Mouse (Mus musculus): Measurements from ENCODE around the gene Col20a1. TPM values are rescaled to one million over a fixed set of nuclear protein-coding genes. Genes with fewer than 3 reads are reported as not detected.
A peak's percentile ranks its signal among the peaks of the same experiment; 100 is the strongest.

Col20a1 gene
- total RNA-seq (2014; rRNA removed) (0.47 and 0.68 TPM in 2 replicates), polyA plus RNA-seq (2015; fragmentation: Nextera tagmentation; extraction: Ambion mirVana) (0.09 and 0.28 TPM in 2 replicates)

GRCm38 (mm10) chr2:180986449-180986848 lies at the start of gene Col20a1:
Col20a1 (plus strand) TSS chr2:180986535.
- ATAC-seq = no peak
- Histone ChIP-seq H3K4me3 (ENCODE audit: low read length) (no peak within 1 kb of the TSS), H3K27me3 (ENCODE audit: insufficient read depth, low read length) (no peaks in the 10 kb centered on the region), H3K27ac (no peak within 1 kb of the TSS), H3K4me2 (ENCODE audit: low read depth, low read length) (no peak within 1 kb of the TSS), H3K9me3 (ENCODE audit: low read length) (no peaks in the 10 kb centered on the region), H3K4me1 (ENCODE audit: insufficient read depth, low read length) (no peaks in the 10 kb centered on the region), H3K9ac (replicated peaks; ENCODE audit: low read length) (no peak within 1 kb of the TSS), H3K36me3 (ENCODE audit: insufficient read depth, low read length) (peaks cover 16% of the 10 kb centered on the region)
- no peak for TF ChIP-seq CTCF (IDR thresholded peaks at IDR 0.05; ENCODE audit: low read depth)
- WGBS = 53% methylated on average over 2 of the region's 2 CpGs
- no peak for DNase-seq (ENCODE audit: low spot score)

- H3K9ac ChIP-seq (replicated peaks; ENCODE audit: low read length) = no peak overlapping the region
- no peaks in the 10 kb centered on the region for H3K9me3 ChIP-seq (ENCODE audit: low read length)
- H3K27me3 ChIP-seq (ENCODE audit: insufficient read depth, low read length) = no peaks in the 10 kb centered on the region
- TF ChIP-seq CTCF (IDR thresholded peaks at IDR 0.05; ENCODE audit: low read depth) = no peak
- H3K27ac ChIP-seq = no peak overlapping the region
- H3K4me2 ChIP-seq (ENCODE audit: low read depth, low read length) = no peak overlapping the region
- H3K4me1 ChIP-seq (ENCODE audit: insufficient read depth, low read length) = no peaks in the 10 kb centered on the region
- DNase-seq (ENCODE audit: low spot score) = no peak
- H3K4me3 ChIP-seq (ENCODE audit: low read length) = no peak overlapping the region
- ATAC-seq = no peak
- peaks cover 6% of the 10 kb centered on the region; the same call in 1 of the 2 replicates for H3K36me3 ChIP-seq (ENCODE audit: insufficient read depth, low read length)
These were observed 46.1 kb upstream of the Col20a1 start for GRCm38 (mm10) chr2:180940187-180940586.

GRCm38 (mm10) chr2:180941869-180942268 lies 44.5 kb upstream of the Col20a1 start:
- no peak for ATAC-seq
- no peak overlapping the region for H3K27ac ChIP-seq
- no peaks in the 10 kb centered on the region for H3K27me3 ChIP-seq (ENCODE audit: insufficient read depth, low read length)
- peak; percentile 62 for DNase-seq (ENCODE audit: low spot score)
- no peak overlapping the region for H3K4me3 ChIP-seq (ENCODE audit: low read length)
- H3K4me1 ChIP-seq (ENCODE audit: insufficient read depth, low read length) = no peaks in the 10 kb centered on the region
- no peaks in the 10 kb centered on the region for H3K9me3 ChIP-seq (ENCODE audit: low read length)
- no peak overlapping the region for H3K4me2 ChIP-seq (ENCODE audit: low read depth, low read length)
- TF ChIP-seq CTCF (IDR thresholded peaks at IDR 0.05; ENCODE audit: low read depth) = no peak
- no peak overlapping the region for H3K9ac ChIP-seq (replicated peaks; ENCODE audit: low read length)
- H3K36me3 ChIP-seq (ENCODE audit: insufficient read depth, low read length) = peaks cover 6% of the 10 kb centered on the region; the same call in 1 of the 2 replicates

GRCm38 (mm10) chr2:180949947-180950346 lies 36.4 kb upstream of the Col20a1 start:
- Histone ChIP-seq H3K4me3 (ENCODE audit: low read length) (no peak overlapping the region), H3K36me3 (ENCODE audit: insufficient read depth, low read length) (no peaks in the 10 kb centered on the region), H3K9ac (replicated peaks; ENCODE audit: low read length) (no peak overlapping the region), H3K4me2 (ENCODE audit: low read depth, low read length) (no peak overlapping the region), H3K27ac (no peak overlapping the region), H3K4me1 (ENCODE audit: insufficient read depth, low read length) (peaks cover 18% of the 10 kb centered on the region), H3K9me3 (ENCODE audit: low read length) (no peaks in the 10 kb centered on the region), H3K27me3 (ENCODE audit: insufficient read depth, low read length) (no peaks in the 10 kb centered on the region)
- TF ChIP-seq CTCF (IDR thresholded peaks at IDR 0.05; ENCODE audit: low read depth) = no peak
- 22% methylated on average over 1 of the region's 1 CpGs for WGBS
- DNase-seq (ENCODE audit: low spot score) (no peak), ATAC-seq (no peak)

- whole genome bisulfite sequencing = 7% methylated on average over 9 of the region's 9 CpGs
- Histone ChIP-seq H3K27ac (peak overlapping the region; percentile 90), H3K9me3 (ENCODE audit: low read length) (no peaks in the 10 kb centered on the region), H3K36me3 (ENCODE audit: insufficient read depth, low read length) (no peaks in the 10 kb centered on the region), H3K4me3 (ENCODE audit: low read length) (peak overlapping the region; percentile 60), H3K9ac (replicated peaks; ENCODE audit: low read length) (peak overlapping the region; percentile 68), H3K27me3 (ENCODE audit: insufficient read depth, low read length) (no peaks in the 10 kb centered on the region), H3K4me2 (ENCODE audit: low read depth, low read length) (peak overlapping the region; percentile 86), H3K4me1 (ENCODE audit: insufficient read depth, low read length) (peaks cover 18% of the 10 kb centered on the region)
- DNase-seq (ENCODE audit: low spot score) = peak; percentile 75
- ATAC-seq = peak; percentile 74
- TF ChIP-seq CTCF (IDR thresholded peaks at IDR 0.05; ENCODE audit: low read depth) = no peak
These were observed 33.6 kb upstream of the Col20a1 start for GRCm38 (mm10) chr2:180952731-180953171.

- DNase-seq (ENCODE audit: low spot score) (no peak), ATAC-seq (no peak)
- Histone ChIP-seq H3K4me1 (ENCODE audit: insufficient read depth, low read length) (peaks cover 18% of the 10 kb centered on the region), H3K4me3 (ENCODE audit: low read length) (peak overlapping the region; percentile 60), H3K9me3 (ENCODE audit: low read length) (no peaks in the 10 kb centered on the region), H3K4me2 (ENCODE audit: low read depth, low read length) (peak overlapping the region; percentile 86), H3K36me3 (ENCODE audit: insufficient read depth, low read length) (no peaks in the 10 kb centered on the region), H3K27me3 (ENCODE audit: insufficient read depth, low read length) (no peaks in the 10 kb centered on the region), H3K27ac (peak overlapping the region; percentile 90), H3K9ac (replicated peaks; ENCODE audit: low read length) (peak overlapping the region; percentile 68)
- no peak for TF ChIP-seq CTCF (IDR thresholded peaks at IDR 0.05; ENCODE audit: low read depth)
- 5% methylated on average over 2 of the region's 2 CpGs for WGBS
These were observed 32.7 kb upstream of the Col20a1 start for GRCm38 (mm10) chr2:180953638-180954037.
